Comparison of ENCODE assay signal across 45 mouse cellular contexts in the genomic region with DNA sequence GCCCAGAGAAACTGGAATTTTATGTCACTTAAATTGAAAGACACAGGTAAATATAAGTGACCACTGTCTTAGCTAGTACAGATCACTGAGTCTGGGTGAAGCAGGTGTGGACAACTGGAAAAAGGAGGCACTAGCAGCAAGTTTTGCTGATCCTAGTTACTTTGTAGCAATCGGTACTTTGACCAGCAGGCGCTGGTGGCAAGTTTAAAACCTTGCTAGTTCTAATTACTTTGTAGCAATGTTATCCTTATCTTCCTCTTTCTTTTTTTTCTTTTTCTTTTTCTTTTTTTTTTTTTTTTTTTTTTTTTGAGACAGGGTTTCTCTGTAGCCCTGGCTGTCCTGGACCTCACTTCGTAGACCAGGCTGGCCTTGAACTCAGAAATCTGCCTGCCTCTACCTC. TPM values are rescaled to one million over a fixed set of nuclear protein-coding genes. Genes with fewer than 3 reads are reported as not detected.
"Had no signal": no experiment of that assay in that cellular context is flagged by ENCODE, and none has a peak within 500 bp of the region (broad histone marks: within the 10 kb centered on the region; RNA-seq: fewer than 3 reads in every experiment).

No protein-coding gene starts in this region.

- DNase-seq: left cerebral cortex, postnatal 4 days; liver; liver, embryonic 13.5 days; liver, postnatal 0 days; lung, adult 18-20 months; lung, adult 2 months; lung, embryonic 14.5 days; lung, postnatal 10 days; lung, postnatal 14 days; lung, postnatal 36 days; lung, postnatal 4 days; midbrain, embryonic 14.5 days had no signal

- H3K4me1 ChIP-seq: limb, embryonic 10.5 days; limb, embryonic 12.5 days; limb, embryonic 13.5 days; limb, embryonic 15.5 days; liver, embryonic 12.5 days; liver, embryonic 13.5 days; liver, embryonic 15.5 days; lung, embryonic 15.5 days; megakaryocyte, embryonic 14.5 days; midbrain, embryonic 10.5 days; midbrain, embryonic 12.5 days; midbrain, embryonic 13.5 days; midbrain, embryonic 15.5 days had no signal

- H3K9me3 ChIP-seq: limb, embryonic 10.5 days; limb, embryonic 12.5 days; limb, embryonic 13.5 days; limb, embryonic 15.5 days; liver, embryonic 12.5 days; liver, embryonic 13.5 days; liver, embryonic 15.5 days; lung, embryonic 15.5 days; megakaryocyte, embryonic 14.5 days; midbrain, embryonic 10.5 days; midbrain, embryonic 12.5 days; midbrain, embryonic 13.5 days; midbrain, embryonic 15.5 days had no signal

- H3K27me3 ChIP-seq: limb, embryonic 15.5 days; lung, embryonic 15.5 days; midbrain, embryonic 12.5 days had no signal

- H3K4me3 ChIP-seq: left cerebral cortex, adult 2 months; limb, embryonic 10.5 days; limb, embryonic 12.5 days; limb, embryonic 13.5 days; limb, embryonic 15.5 days; liver, embryonic 12.5 days; liver, embryonic 13.5 days; liver, embryonic 15.5 days; lung, embryonic 15.5 days; megakaryocyte, embryonic 14.5 days; midbrain, embryonic 10.5 days; midbrain, embryonic 12.5 days; midbrain, embryonic 13.5 days; midbrain, embryonic 15.5 days; myocyte had no signal

- H3K27ac ChIP-seq: left cerebral cortex, adult 2 months; limb, embryonic 10.5 days; limb, embryonic 12.5 days; limb, embryonic 13.5 days; limb, embryonic 15.5 days; liver, embryonic 12.5 days; liver, embryonic 13.5 days; liver, embryonic 14.5 days; liver, embryonic 15.5 days; lung, embryonic 15.5 days; macrophage; midbrain, embryonic 10.5 days; midbrain, embryonic 12.5 days; midbrain, embryonic 13.5 days; midbrain, embryonic 15.5 days had no signal

- H3K9ac ChIP-seq: limb, embryonic 12.5 days; limb, embryonic 13.5 days; limb, embryonic 15.5 days; liver, embryonic 12.5 days; liver, embryonic 13.5 days; liver, embryonic 14.5 days; liver, embryonic 15.5 days; liver, postnatal 0 days; lung, embryonic 14.5 days; lung, embryonic 15.5 days; midbrain, embryonic 12.5 days; midbrain, embryonic 13.5 days; midbrain, embryonic 15.5 days had no signal

- H3K36me3 ChIP-seq: limb, embryonic 10.5 days; limb, embryonic 12.5 days; limb, embryonic 13.5 days; limb, embryonic 15.5 days; liver, embryonic 12.5 days; liver, embryonic 13.5 days; liver, embryonic 15.5 days; lung, embryonic 15.5 days; midbrain, embryonic 10.5 days; midbrain, embryonic 12.5 days; midbrain, embryonic 13.5 days; midbrain, embryonic 15.5 days had no signal

RNA-seq across cellular contexts. Expression of a gene that starts 4.4 kb away (rescaled TPM):
- total RNA-seq: left cerebral cortex, adult 2 months; left cerebral cortex, adult 8-10 months; left cerebral cortex, postnatal 10 days; left cerebral cortex, postnatal 14 days; left cerebral cortex, postnatal 25 days; left cerebral cortex, postnatal 36 days; left cerebral cortex, postnatal 4 days; liver, adult 2 months; megakaryocyte progenitor cell, adult 5-6 weeks; megakaryocyte, adult 5-6 weeks; megakaryocyte-erythroid progenitor cell, adult 5-6 weeks; midbrain, postnatal 0 days; monocyte, adult 5-6 weeks had no signal
- polyA plus RNA-seq: limb, embryonic 10.5 days; limb, embryonic 11.5 days; limb, embryonic 12.5 days; limb, embryonic 13.5 days; limb, embryonic 14.5 days; limb, embryonic 15.5 days; liver, adult 2 months; liver, embryonic 11.5 days; liver, embryonic 12.5 days; liver, embryonic 13.5 days; liver, embryonic 14.5 days; liver, embryonic 15.5 days; liver, embryonic 16.5 days; liver, postnatal 0 days; lung, embryonic 14.5 days; macrophage; midbrain, embryonic 10.5 days; midbrain, embryonic 11.5 days; midbrain, embryonic 12.5 days; midbrain, embryonic 13.5 days; midbrain, embryonic 14.5 days; midbrain, embryonic 15.5 days; midbrain, embryonic 16.5 days; midbrain, postnatal 0 days; myocyte had no signal

RNA-seq across cellular contexts. Expression of a gene that starts 17.5 kb away (rescaled TPM):
- total RNA-seq: left cerebral cortex, adult 2 months; left cerebral cortex, postnatal 25 days; liver, adult 2 months; megakaryocyte progenitor cell, adult 5-6 weeks; megakaryocyte, adult 5-6 weeks; megakaryocyte-erythroid progenitor cell, adult 5-6 weeks; monocyte, adult 5-6 weeks had no signal
- polyA plus RNA-seq: limb, embryonic 10.5 days; limb, embryonic 12.5 days; limb, embryonic 13.5 days; limb, embryonic 15.5 days; liver, adult 2 months; liver, embryonic 11.5 days; liver, embryonic 12.5 days; liver, embryonic 13.5 days; liver, embryonic 14.5 days; liver, embryonic 15.5 days; liver, embryonic 16.5 days; liver, postnatal 0 days; macrophage; midbrain, embryonic 10.5 days; midbrain, embryonic 11.5 days; midbrain, embryonic 12.5 days; midbrain, embryonic 14.5 days; myocyte had no signal
